Mouse (Mus musculus): ENCODE measurements around the gene Serpine2. TPM values are rescaled to one million over a fixed set of nuclear protein-coding genes. Genes with fewer than 3 reads are reported as not detected.

Gene Serpine2
- polyA plus RNA-seq, 1 experiment from 2014 or later = 228 TPM

GRCm38 (mm10) chr1:79753456-79753855 is 107.5 kb downstream of the Serpine2 start:
- Histone ChIP-seq H3K27me3 (no peaks in the 10 kb centered on the region), H3K36me3 (no peaks in the 10 kb centered on the region), H3K4me1 (peaks cover 13% of the 10 kb centered on the region; the same call in 1 of the 2 replicates), H3K9ac (no peak overlapping the region), H3K27ac (no peak overlapping the region), H3K4me2 (replicated peaks) (no peak overlapping the region), H3K9me3 (no peaks in the 10 kb centered on the region), H3K4me3 (no peak overlapping the region)
- 85% methylated on average over 3 of the region's 3 CpGs for WGBS
- no peak for ATAC-seq (ENCODE audit: insufficient number of reproducible peaks, insufficient read depth, low FRiP score, low TSS enrichment)

GRCm38 (mm10) chr1:79752714-79753340 is 108.2 kb downstream of the Serpine2 start:
- Histone ChIP-seq H3K9ac (no peak overlapping the region), H3K27me3 (no peaks in the 10 kb centered on the region), H3K4me2 (replicated peaks) (no peak overlapping the region), H3K4me1 (peaks cover 13% of the 10 kb centered on the region; the same call in 1 of the 2 replicates), H3K27ac (no peak overlapping the region), H3K36me3 (no peaks in the 10 kb centered on the region), H3K9me3 (no peaks in the 10 kb centered on the region), H3K4me3 (no peak overlapping the region)
- no peak for ATAC-seq (ENCODE audit: insufficient number of reproducible peaks, insufficient read depth, low FRiP score, low TSS enrichment)
- 69% methylated on average over 4 of the region's 4 CpGs for WGBS

DNA sequence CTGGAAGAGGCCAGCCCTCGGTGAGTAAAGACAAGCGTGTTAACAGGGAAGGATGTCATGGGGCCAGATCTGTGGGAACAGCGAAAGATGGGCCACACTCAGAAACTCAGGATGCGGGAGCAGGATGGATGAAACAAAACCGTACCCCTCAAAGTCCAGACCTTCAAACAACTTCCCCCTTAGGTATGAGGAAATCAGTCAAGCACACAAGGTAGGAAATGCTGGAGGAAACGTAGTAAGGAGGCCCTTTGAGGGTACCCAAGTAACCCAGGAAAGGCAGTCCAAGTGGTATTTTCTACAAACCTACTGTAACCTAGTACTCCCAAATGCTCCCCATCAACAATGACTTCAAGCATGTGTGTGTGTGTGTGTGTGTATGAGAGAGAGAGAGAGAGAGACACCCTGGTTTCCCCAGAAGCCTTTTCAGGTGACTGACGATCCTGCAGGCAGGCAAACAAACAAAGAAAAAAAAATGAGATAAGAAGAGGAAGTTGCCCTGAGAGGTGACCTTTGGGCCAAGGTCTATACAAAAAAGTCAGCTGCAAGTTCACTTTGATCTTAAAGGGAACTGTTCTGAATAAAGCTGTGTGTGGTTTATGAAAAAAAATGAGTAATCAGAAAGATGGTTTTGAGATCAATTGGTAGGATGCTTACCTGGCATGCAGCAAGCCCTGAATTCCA is 108.8 kb downstream of the Serpine2 start:
- 82% methylated on average over 7 of the region's 7 CpGs for WGBS
- H3K27me3 ChIP-seq = no peaks in the 10 kb centered on the region
- ATAC-seq (ENCODE audit: insufficient number of reproducible peaks, insufficient read depth, low FRiP score, low TSS enrichment) = no peak
- no peak overlapping the region for H3K4me2 ChIP-seq (replicated peaks)
- no peaks in the 10 kb centered on the region for H3K9me3 ChIP-seq
- no peak overlapping the region for H3K9ac ChIP-seq
- H3K4me1 ChIP-seq = peaks cover 11% of the 10 kb centered on the region; the same call in 1 of the 2 replicates
- H3K4me3 ChIP-seq = no peak overlapping the region
- no peaks in the 10 kb centered on the region for H3K36me3 ChIP-seq
- no peak overlapping the region for H3K27ac ChIP-seq

DNA sequence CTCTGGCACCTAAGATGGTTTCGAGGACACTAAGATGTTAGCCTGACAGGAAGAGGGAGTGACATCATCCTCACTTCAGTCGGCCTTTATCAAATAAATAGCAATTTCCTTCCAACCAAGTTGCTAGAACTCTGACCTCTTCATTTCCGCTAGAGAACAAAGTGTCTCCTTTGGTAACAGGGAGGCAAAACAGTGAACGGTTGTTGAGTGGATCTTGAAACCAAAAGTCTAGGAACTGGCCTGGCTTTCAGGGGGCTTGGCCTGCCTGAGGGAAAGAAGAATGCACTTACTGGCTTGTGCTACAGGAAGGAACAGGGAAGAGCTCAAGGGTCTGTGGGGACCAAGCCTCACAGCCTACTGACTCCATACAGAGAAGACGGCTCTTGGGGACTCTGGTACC is 109.8 kb downstream of the Serpine2 start:
- H3K27ac ChIP-seq = 0 out of 2 replicates have a peak overlapping the region, but pooled peaks have one; percentile 23
- no peaks in the 10 kb centered on the region for H3K36me3 ChIP-seq
- no peak overlapping the region for H3K4me2 ChIP-seq (replicated peaks)
- H3K9me3 ChIP-seq = no peaks in the 10 kb centered on the region
- H3K9ac ChIP-seq = no peak overlapping the region
- H3K4me1 ChIP-seq = peaks cover 7% of the 10 kb centered on the region; the same call in 1 of the 2 replicates
- ATAC-seq (ENCODE audit: insufficient number of reproducible peaks, insufficient read depth, low FRiP score, low TSS enrichment) = no peak
- H3K4me3 ChIP-seq = no peak overlapping the region
- H3K27me3 ChIP-seq = no peaks in the 10 kb centered on the region
- 56% methylated on average over 5 of the region's 5 CpGs for WGBS

- Histone ChIP-seq H3K36me3 (no peaks in the 10 kb centered on the region), H3K9ac (no peak overlapping the region), H3K4me3 (no peak overlapping the region), H3K9me3 (no peaks in the 10 kb centered on the region), H3K27ac (no peak overlapping the region), H3K4me2 (replicated peaks) (no peak overlapping the region), H3K27me3 (no peaks in the 10 kb centered on the region), H3K4me1 (no peaks in the 10 kb centered on the region)
- 81% methylated on average over 4 of the region's 4 CpGs for WGBS
- no peak for ATAC-seq (ENCODE audit: insufficient number of reproducible peaks, insufficient read depth, low FRiP score, low TSS enrichment)
Measured at GRCm38 (mm10) chr1:79746056-79746455, 114.9 kb downstream of the Serpine2 start.

Other genes with a start within 250 kb of the Serpine2 start
- gene Ap1s3, start 189.2 kb downstream of the Serpine2 start, polyA plus RNA-seq (2016; fragmentation: Nextera tagmentation; extraction: Ambion mirVana) = 0.18 and 0.25 TPM in 2 replicates
- gene Mrpl44, start 85.2 kb downstream of the Serpine2 start, polyA plus RNA-seq (2016; fragmentation: Nextera tagmentation; extraction: Ambion mirVana) = 45.2 and 48.5 TPM in 2 replicates
- 44.8 and 45.4 TPM in 2 replicates for gene Wdfy1, start 85.0 kb downstream of the Serpine2 start, polyA plus RNA-seq (2016; fragmentation: Nextera tagmentation; extraction: Ambion mirVana)

Measured in embryonic facial prominence, embryonic 12.5 days (tissue).